Mouse (Mus musculus) gastrocnemius, adult 2 months (tissue): ENCODE data around the gene Slc35g1. TPM values are rescaled to one million over a fixed set of nuclear protein-coding genes. Genes with fewer than 3 reads are reported as not detected.

Source experiments
- DNase-seq: peaks from one replicate; pipeline ENCODE4 v3.0.0; 2022
- H3K27ac ChIP-seq: fragments of 200-600 bp; 2 replicates; pipeline ENCODE4 v1.8.1; 2022; ENCODE audit warnings: mild to moderate bottlenecking
- H3K4me3 ChIP-seq: fragments of 200-600 bp; 2 replicates; pipeline ENCODE4 v1.8.1; 2022; ENCODE audit warnings: mild to moderate bottlenecking, moderate library complexity
- CTCF ChIP-seq: fragments of 200-600 bp; IDR thresholded peaks from 2 replicates; pipeline ENCODE4 v1.8.1; 2022; ENCODE audit warnings: antibody characterized with exemption, mild to moderate bottlenecking, moderate library complexity
- intact Hi-C: fragments of 180-260 bp; cut with DNase I; formaldehyde crosslinking; loops from one replicate; pipeline ENCODE4 v1.15.1; 2025
- total RNA-seq, 2 experiments: library from RNA; stranded (reverse); gene quantifications; 2 replicates each; pipeline ENCODE4 v1.2.3; 2021

Gene Slc35g1
- total RNA-seq, 2 experiments from 2014 or later, result 1.5 to 1.7 TPM

GRCm38 (mm10) chr19:38401416-38401815, 5.6 kb downstream of the Slc35g1 start:
- no peak overlapping the region for H3K27ac ChIP-seq
- DNase-seq, result no peak
- no peak for TF ChIP-seq CTCF
- H3K4me3 ChIP-seq, result no peak overlapping the region
- intact Hi-C loops, result no loop called here

- intact Hi-C loops, result no loop called here
- H3K4me3 ChIP-seq, result no peak overlapping the region
- no peak overlapping the region for H3K27ac ChIP-seq
- no peak for TF ChIP-seq CTCF
- no peak for DNase-seq
These were observed 14.7 kb downstream of the Slc35g1 start for GRCm38 (mm10) chr19:38410357-38411056.

- Histone ChIP-seq H3K4me3 (no peak overlapping the region), H3K27ac (no peak overlapping the region)
- intact Hi-C loops, result no loop called here
- DNase-seq, result no peak
- TF ChIP-seq CTCF, result no peak
These were observed 18.1 kb downstream of the Slc35g1 start for GRCm38 (mm10) chr19:38413861-38414260.

GRCm38 (mm10) chr19:38418819-38419423, 23.1 kb downstream of the Slc35g1 start:
- Histone ChIP-seq H3K4me3 (no peak overlapping the region), H3K27ac (no peak overlapping the region)
- intact Hi-C loops, result no loop called here
- no peak for TF ChIP-seq CTCF
- DNase-seq, result no peak

- intact Hi-C loops, result loop anchor here (5.0 to 10.0 kb wide), 2 partner anchors 396 to 494 kb away; partner anchors contain the start of gene Noc3l
- DNase-seq, result no peak
- TF ChIP-seq CTCF, result no peak
- Histone ChIP-seq H3K27ac (no peak overlapping the region), H3K4me3 (no peak overlapping the region)
These were observed 25.0 kb downstream of the Slc35g1 start for GRCm38 (mm10) chr19:38420751-38421295.

- no peak for TF ChIP-seq CTCF
- DNase-seq, result no peak
- no peak overlapping the region for H3K27ac ChIP-seq
- intact Hi-C loops, result loop anchor here (5.0 to 10.0 kb wide), 2 partner anchors 396 to 493 kb away; partner anchors contain the start of gene Noc3l
- no peak overlapping the region for H3K4me3 ChIP-seq
These were observed 25.7 kb downstream of the Slc35g1 start for GRCm38 (mm10) chr19:38421436-38421835.

GRCm38 (mm10) chr19:38422926-38423325, 27.1 kb downstream of the Slc35g1 start:
- no peak for DNase-seq
- Histone ChIP-seq H3K27ac (no peak overlapping the region), H3K4me3 (no peak overlapping the region)
- intact Hi-C loops, result loop anchor here (5.0 to 10.0 kb wide), 2 partner anchors 394 to 492 kb away; partner anchors contain the start of gene Noc3l
- TF ChIP-seq CTCF, result no peak

GRCm38 (mm10) chr19:38423884-38424283, 28.1 kb downstream of the Slc35g1 start:
- intact Hi-C loops, result loop anchor here (2.0 to 10.0 kb wide), 3 partner anchors 351 to 491 kb away; partner anchors contain the start of gene Noc3l
- TF ChIP-seq CTCF, result peak; percentile 68
- Histone ChIP-seq H3K4me3 (no peak overlapping the region), H3K27ac (no peak overlapping the region)
- DNase-seq, result no peak

- Histone ChIP-seq H3K27ac (no peak overlapping the region), H3K4me3 (no peak overlapping the region)
- no peak for DNase-seq
- intact Hi-C loops, result loop anchor here (2.0 to 10.0 kb wide), 3 partner anchors 350 to 490 kb away; partner anchors contain the start of gene Noc3l
- TF ChIP-seq CTCF, result no peak
These were observed 28.8 kb downstream of the Slc35g1 start for GRCm38 (mm10) chr19:38424581-38424980.

GRCm38 (mm10) chr19:38429269-38429668, 33.5 kb downstream of the Slc35g1 start:
- peak; percentile 79 for TF ChIP-seq CTCF
- Histone ChIP-seq H3K27ac (no peak overlapping the region), H3K4me3 (no peak overlapping the region)
- no peak for DNase-seq
- intact Hi-C loops, result loop anchor here (10.0 kb wide), 1 partner anchor 486 kb away; no protein-coding TSS in a partner anchor

GRCm38 (mm10) chr19:38430475-38430874, 34.7 kb downstream of the Slc35g1 start:
- no peak for TF ChIP-seq CTCF
- intact Hi-C loops, result no loop called here
- peak overlapping the region; percentile 8; the same call in 1 of the 2 replicates for H3K27ac ChIP-seq
- no peak for DNase-seq
- no peak overlapping the region; the same call in 1 of the 2 replicates for H3K4me3 ChIP-seq

GRCm38 (mm10) chr19:38431326-38431725, 35.5 kb downstream of the Slc35g1 start:
- TF ChIP-seq CTCF, result no peak
- intact Hi-C loops, result no loop called here

GRCm38 (mm10) chr19:38432021-38432420, 36.2 kb downstream of the Slc35g1 start:
- Histone ChIP-seq H3K4me3 (no peak overlapping the region), H3K27ac (no peak overlapping the region)
- no peak for TF ChIP-seq CTCF
- DNase-seq, result no peak
- intact Hi-C loops, result no loop called here

More at GRCm38 (mm10) chr19:38431326-38431725, 35.5 kb downstream of the Slc35g1 start:
- Histone ChIP-seq H3K4me3 (no peak overlapping the region), H3K27ac (no peak overlapping the region)
- DNase-seq, result no peak
